Mouse (Mus musculus) C2C12 (cell line): Measurements from ENCODE around the gene Timeless.
"Not testable (repeated sequence)": the region's sequence is repeated elsewhere in the genome, so short reads cannot be mapped to it uniquely, and the experiment has no call there.

Experiments used
- CEBPB ChIP-seq: IDR thresholded peaks from one replicate; pipeline ENCODE4 v1.6.1; 2011; ENCODE audit warnings: low read depth, mild to moderate bottlenecking, control low read depth, moderate library complexity
- CTCF ChIP-seq: IDR thresholded peaks from one replicate; pipeline ENCODE4 v1.5.1; 2011; ENCODE audit not compliant: control insufficient read depth, insufficient read depth, insufficient read length
- FOSL1 ChIP-seq: IDR thresholded peaks from one replicate; pipeline ENCODE4 v1.8.0; 2011; ENCODE audit warnings: mild to moderate bottlenecking, low read length; ENCODE audit not compliant: poor library complexity, insufficient read depth, severe bottlenecking
- MAX ChIP-seq: IDR thresholded peaks from one replicate; pipeline ENCODE4 v1.6.1; 2011; ENCODE audit warnings: mild to moderate bottlenecking, control low read depth
- MYOD1 ChIP-seq: IDR thresholded peaks from one replicate; pipeline ENCODE4 v1.6.1; 2011; ENCODE audit warnings: low read depth; ENCODE audit not compliant: control insufficient read depth, insufficient read length
- MYOG ChIP-seq: IDR thresholded peaks from one replicate; pipeline ENCODE4 v1.6.1; 2011; ENCODE audit not compliant: control insufficient read depth, insufficient read length; ENCODE audit errors: extremely low read depth
- USF1 ChIP-seq: IDR thresholded peaks from one replicate; pipeline ENCODE4 v1.6.1; 2011; ENCODE audit warnings: low read depth, mild to moderate bottlenecking, control low read depth, moderate library complexity

DNA sequence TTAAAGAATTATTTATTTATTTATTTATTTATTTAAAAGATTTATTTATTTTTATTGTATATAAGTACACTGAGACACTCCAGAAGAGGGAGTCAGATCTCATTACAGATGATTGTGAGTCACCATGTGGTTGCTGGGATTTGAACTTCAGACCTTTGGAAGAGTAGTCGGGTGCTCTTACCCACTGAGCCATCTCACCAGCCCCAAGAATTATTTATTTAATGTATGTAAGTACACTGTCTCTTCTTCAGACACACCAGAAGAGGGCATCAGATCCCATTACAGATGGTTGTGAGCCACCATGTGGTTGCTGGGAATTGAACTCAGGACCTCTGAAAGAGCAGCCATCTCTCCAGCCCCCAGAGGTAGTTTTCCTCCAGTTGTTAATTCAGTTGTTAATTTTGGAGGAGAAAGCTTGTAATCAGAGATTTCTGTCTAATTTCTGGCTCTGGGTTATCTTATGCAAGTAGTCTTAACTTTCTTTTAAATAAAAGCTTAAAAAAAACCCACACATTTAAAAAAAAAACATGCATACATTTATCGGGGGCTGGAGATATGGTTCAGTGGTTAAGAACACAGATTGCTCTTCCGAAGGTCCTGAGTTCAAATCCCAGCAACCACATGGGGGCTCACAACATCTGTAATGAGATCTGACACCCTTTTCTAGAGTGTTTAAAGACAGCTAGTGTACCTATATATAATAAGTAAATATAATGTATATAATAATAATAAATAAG is 39.7 kb upstream of the Timeless start:
- not testable (repeated sequence) for TF ChIP-seq CTCF, MYOG, CEBPB, MAX, USF1, MYOD1, FOSL1
